Mouse (Mus musculus) right cerebral cortex, adult 18-20 months (tissue): ENCODE measurements at regions not wholly inside any gene's neighbourhood (a gene's known extent, or its start where the extent isn't known, plus 50 kb on each side); places are given as distances from the start of the nearest gene placed in this dataset.

ENCODE experiments used
- DNase-seq: peaks from one replicate; pipeline ENCODE4 v3.0.0; 2022; ENCODE audit warnings: mixed read lengths

DNA sequence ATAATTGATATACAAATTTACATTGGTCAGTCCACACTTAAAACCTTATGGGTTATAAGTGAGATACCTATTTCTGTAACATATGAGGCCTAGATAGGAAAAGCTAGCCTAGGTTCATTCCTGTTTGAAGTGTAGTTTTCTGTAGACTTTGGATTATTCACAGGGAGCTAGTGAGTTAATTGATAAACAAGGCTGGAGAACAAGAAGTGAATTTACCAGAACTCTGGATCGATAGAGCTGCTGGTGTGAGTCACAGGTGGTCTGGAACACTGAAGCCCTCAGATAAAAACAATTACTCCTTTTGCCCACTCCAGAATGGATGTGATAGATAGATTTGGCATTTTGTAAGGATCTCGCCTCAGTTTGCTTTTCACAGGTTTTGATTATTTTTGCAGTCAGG, 62.0 kb upstream of the Rtl1 start:
- DNase-seq: no peak

DNA sequence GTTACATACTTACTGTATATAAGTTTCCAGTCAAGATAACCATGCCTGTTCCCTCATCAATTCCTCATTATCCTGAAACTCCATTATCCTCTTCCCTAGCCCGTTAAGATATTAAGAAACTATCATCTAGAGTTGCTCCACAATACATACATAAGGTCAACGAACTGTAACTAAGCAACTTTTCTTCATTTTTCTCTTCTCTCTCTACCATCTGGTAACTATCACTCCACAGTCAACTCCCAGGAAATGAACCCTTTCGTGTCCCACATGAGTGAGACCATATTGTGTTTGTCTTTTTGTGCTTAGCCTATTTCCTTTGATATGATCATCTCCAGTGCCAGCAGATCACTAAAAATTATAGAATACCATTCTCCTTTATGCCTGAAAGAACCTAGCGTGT, 74.6 kb upstream of the Rtl1 start:
- no peak for DNase-seq

DNA sequence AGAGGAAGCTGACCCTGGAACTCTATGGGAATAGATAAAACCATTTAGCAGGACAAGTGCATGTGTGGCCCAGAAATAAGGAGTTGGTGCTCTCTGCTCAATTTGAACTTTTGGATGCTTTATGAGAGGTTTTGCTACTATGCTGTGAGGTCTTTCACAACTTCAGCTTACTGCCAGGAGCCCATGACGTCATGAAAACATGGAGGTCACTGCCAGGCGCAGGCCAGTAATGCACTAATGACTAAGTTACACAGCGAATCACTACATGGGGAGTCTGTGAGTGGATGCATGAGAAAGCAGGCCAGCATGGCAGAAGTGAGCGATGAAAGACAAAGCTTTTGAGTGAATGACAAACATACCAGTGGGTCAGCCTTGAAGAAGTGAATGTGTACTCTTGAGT, 93.9 kb upstream of the Rtl1 start:
- DNase-seq: no peak

- DNase-seq: no peak
These were observed 94.8 kb upstream of the Rtl1 start for GRCm38 (mm10) chr12:109694801-109695430.

DNA sequence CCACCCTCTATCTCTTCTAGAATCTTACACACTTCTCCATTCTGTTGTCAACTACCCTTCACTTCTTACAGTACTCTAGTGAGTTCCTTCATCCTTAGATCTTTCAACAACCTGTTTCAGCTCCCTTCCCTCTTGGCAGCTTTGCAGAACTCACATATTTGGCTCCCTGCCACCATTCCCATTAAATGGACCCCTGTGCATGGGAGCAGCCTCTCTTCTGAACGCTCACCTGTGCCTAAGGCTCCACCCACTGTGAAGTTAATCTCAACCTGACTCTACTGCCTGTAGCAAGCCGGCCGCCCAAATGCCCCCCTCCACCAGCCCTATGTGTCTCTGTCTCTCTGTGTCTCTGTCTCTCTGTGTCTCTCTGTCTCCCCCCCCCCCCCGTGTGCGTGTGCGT, 106.7 kb upstream of the Rtl1 start:
- DNase-seq: no peak

DNA sequence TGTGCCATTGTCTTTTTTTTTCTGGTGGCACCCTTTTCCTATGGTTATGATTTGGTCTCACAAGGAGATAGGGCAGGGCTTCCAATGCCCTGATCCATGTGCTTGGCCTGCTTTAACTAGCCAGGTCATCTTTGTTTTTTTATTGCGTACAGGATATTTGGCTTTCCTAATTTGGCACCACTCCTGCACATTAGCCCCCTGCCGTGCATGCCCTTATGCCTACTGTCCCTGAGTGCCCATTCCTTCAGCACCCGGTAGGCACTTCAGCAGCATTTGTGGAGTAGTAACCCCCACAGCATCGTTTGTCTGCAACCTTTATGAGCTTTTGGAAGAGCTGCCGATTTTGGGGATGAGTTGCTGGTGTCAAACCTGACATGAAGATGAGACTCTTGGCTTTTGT, 109.5 kb upstream of the Rtl1 start:
- DNase-seq: no peak

GRCm38 (mm10) chr12:109711392-109711791, 111.3 kb upstream of the Rtl1 start:
- no peak for DNase-seq

DNA sequence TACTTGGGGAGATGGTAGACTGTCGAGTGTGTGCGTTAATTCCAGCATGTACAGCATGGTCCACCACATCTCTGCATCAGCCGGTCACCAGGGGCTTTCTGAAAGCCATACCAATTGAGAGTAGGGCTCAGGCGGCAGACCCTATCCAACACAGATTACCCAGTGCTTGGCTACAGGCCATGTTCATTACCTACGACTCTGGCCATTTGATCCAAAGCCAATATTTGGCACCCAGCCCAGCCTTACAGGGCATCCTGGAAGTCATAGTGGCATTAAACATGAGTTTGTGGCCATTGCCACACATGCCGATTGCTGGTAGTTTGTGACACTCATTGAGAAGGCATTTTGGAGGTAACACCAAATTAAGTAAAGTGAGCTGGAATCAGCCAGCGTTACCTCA, 111.8 kb upstream of the Rtl1 start:
- no peak for DNase-seq

GRCm38 (mm10) chr12:109712386-109712785, 112.3 kb upstream of the Rtl1 start:
- DNase-seq: no peak

DNA sequence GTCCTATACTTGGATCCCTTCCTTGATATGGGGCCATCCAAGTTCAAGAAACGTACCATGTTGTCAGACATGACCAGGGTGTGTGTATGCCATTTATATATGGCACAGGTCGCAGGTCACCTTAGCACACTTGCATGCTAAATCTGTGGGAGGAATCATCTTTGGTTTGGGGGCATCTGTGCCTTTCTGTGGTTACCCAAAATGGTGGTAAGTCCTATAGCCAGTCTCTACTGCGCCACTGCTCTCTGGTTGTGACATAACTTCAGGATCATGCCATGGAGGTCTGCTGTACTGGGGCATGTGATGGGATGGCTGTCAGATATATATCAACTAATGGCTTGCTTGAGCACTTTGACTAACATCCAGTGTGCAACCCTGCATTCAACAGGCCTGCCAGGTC, 112.9 kb upstream of the Rtl1 start:
- DNase-seq: no peak

GRCm38 (mm10) chr12:109714061-109714460, 113.9 kb upstream of the Rtl1 start:
- peak; percentile 38 for DNase-seq

DNA sequence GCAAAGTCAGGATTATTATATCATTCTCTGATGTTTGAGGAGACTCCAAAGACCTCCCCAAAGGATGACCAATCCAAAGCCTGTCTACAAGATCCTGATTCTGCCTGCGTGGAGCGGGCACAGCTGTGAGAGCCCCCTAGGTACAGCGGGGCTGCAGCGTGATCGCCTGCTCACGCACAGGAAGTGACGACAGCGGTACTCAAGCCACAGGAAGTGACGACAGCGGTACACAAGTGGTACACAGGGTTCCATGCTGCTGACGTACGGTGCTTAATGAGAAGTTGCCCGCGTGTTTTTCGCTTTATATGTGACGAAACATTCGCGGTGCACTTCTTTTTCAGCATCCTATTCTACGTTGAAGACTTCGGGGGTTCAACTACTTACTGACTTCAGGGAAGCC, 116.9 kb upstream of the Rtl1 start:
- no peak for DNase-seq

GRCm38 (mm10) chr12:109718036-109718435, 117.9 kb upstream of the Rtl1 start:
- no peak for DNase-seq

DNA sequence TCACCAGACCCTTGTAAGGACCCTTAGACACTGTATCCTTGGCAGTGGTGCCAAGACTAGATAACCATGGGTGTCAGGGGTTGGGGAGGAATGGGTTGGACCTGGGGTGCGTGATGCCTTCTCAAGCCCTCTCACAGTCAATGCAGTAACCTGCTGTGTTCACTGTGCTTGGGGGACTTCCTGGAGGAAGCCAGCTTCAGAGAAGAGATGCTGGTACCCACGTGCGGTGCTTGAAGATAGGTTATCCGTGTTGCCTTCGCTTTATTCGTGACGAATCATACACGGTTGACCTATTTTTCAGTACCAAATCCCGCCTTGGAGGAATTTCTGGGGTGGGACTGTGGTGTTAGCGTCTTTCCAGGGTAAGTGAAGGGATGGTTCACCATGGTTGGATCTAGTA, 138.1 kb upstream of the Rtl1 start:
- no peak for DNase-seq

DNA sequence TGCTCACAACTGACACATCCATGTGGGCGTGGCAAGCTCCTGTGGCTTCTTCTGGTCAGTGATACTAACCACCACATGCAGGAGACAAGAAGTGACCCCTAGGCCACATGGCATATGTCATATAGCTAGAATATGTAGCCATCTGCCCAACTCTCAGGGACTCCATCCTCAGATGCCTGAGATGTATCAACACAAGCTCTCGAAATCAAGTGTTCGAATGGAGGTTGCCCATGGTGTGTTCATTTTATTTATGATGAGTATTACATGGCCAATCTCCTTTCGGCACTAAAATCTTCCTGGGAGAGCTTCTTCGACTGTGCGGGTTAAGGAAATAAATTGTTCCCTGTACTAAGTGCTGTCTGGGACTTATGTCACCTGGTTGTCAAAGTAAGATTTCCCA, 138.8 kb upstream of the Rtl1 start:
- no peak for DNase-seq

DNA sequence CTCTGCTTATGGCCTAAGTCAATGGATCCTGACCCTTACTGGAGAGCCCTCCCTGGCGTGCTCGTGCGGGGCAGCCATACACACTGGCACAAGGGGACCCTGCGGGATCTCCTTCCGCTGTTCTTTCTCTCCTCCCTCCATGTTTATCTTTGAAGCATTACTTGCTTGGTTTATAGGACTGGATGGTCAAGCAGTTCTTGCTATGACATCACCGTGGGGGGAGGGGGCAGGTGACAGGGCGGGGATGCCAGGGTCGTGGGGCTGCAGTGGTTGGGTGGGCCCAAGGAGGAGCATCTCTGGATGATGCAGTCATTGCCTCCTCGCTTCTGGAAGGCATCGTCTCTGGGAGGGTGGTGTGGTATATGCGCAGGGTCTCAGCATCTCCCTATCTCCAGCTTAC, 142.4 kb upstream of the Rtl1 start:
- DNase-seq: no peak

DNA sequence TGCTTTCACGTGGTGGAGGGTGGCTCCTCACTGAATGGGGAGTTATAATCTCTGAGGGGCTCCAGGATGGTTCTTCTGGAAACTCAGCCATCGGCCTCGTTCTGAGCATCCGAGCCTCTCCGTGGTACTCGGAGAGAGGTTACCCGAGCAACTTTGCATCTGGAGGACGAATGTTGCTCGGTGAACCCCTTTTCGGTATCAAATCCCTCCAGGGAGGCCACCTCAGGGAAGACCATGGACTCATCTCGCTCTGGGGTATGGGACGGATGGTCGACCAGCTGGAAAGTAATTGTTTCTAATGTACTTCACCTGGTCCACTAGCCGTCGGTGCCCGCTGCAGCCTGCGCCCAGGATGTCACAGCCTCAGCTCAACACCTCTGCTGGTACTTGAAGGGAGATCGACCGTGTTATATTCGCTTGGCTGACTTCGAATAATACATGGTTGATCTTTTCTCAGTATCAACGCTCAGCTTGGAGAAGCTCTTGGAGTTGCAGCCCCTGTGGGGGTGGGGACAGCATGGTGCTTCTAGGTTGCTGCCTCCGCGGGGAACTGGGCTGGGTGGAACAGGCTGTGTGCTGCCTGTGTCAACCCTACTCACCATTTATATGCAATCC, 143.0 kb upstream of the Rtl1 start:
- no peak for DNase-seq

DNA sequence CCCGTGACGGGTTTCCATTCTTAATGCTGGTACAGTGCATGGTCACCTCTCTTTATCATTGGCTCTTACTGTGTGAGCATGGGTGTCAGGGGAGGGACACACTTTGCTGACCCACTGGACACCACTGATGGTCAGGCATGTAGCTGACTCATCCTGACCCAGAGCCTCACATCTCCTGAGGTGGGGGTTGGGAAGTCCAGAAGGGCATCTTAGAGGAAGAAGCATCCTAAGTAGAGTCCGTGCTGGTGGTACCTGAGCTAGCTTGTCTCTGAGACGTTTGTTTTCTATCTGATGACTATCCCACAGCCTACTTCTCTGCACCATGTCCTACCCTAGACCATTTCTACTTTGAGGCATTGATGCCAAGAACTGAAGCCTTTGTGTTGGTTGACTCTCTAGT, 144.1 kb upstream of the Rtl1 start:
- DNase-seq: no peak

GRCm38 (mm10) chr12:109745731-109746484, 145.8 kb upstream of the Rtl1 start:
- DNase-seq: no peak

DNA sequence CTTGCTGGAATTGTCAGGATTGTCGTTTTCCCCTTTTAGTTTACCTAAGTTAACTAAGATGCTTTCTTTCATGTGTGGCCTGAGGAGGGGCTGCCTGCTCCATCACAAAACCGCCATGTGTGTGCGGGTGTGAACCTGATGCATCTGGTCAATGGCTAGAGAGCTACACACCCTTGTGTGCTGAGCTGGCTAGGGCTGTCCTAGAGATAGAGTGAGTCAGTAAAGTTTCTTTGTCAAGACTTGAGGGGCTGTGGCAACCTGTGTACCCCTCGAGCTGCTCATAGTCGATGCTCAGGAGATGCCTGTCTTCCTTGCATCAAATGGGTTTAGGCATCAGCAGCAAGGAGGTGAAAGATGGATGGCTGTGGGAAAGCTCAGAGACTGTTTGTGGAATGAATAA, 147.1 kb upstream of the Rtl1 start:
- no peak for DNase-seq

DNA sequence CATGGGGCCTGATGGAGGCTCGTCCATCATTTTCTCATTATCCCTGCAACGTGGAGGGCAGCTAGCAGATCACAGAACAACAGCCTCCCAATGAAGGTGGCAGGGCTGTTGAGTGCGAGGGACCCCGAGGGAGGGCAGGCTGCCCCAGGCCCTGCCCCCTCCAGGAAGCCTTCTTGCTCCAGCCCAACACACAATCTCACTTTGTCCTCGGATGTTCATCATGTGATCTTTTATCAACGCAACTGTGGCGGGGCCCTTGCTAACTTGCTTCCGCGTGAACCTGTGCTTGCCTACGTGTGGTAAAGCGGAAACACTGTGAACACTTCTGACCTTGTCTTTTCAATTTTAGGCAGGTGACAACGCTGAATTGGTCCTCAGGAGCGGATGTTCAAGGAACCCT, 147.6 kb upstream of the Rtl1 start:
- DNase-seq: no peak

DNA sequence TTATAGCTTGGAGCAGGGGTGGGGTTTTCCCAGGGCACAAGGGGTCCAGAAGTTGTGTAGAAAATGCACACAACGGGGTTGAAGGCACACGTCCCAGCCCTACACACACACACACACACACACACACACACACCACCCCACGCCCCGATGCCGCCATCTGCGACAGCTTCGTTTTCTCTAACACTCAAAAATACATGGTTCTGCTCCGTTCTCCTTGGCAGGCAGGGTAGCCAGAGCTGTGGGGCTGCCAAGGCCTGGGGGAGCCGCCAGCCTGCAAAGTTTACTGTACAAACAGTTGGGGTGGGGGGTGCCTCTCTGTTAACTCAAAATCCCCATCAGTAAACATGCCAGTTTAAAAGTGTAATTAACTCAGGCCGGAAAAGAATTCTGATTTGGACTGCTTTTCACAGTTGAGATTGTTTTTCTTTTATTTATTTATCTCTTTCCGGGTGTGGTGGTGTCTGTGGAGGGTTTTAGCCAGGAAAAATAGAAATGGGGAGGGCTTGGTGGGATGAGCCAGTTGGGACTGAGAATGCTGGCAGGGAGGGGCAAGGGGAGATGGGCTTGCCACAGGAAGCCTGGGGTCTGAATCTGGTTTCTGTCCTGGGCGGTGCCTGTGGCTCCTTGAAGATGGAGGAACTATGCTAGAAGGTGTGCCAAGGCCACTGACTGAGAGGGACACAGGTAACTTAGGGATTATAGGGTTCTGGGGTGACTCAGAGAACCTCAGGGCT, 148.4 kb upstream of the Rtl1 start:
- peak; percentile 65 for DNase-seq

- no peak for DNase-seq
These were observed 149.1 kb upstream of the Rtl1 start for GRCm38 (mm10) chr12:109749256-109749655.
